Mouse (Mus musculus): ENCODE data around the gene Znfx1. TPM values are rescaled to one million over a fixed set of nuclear protein-coding genes. Genes with fewer than 3 reads are reported as not detected.
A peak's percentile ranks its signal among the peaks of the same experiment; 100 is the strongest.

Znfx1 gene
- total RNA-seq, 2 experiments from 2014 or later: 36.2 to 44.8 TPM

DNA sequence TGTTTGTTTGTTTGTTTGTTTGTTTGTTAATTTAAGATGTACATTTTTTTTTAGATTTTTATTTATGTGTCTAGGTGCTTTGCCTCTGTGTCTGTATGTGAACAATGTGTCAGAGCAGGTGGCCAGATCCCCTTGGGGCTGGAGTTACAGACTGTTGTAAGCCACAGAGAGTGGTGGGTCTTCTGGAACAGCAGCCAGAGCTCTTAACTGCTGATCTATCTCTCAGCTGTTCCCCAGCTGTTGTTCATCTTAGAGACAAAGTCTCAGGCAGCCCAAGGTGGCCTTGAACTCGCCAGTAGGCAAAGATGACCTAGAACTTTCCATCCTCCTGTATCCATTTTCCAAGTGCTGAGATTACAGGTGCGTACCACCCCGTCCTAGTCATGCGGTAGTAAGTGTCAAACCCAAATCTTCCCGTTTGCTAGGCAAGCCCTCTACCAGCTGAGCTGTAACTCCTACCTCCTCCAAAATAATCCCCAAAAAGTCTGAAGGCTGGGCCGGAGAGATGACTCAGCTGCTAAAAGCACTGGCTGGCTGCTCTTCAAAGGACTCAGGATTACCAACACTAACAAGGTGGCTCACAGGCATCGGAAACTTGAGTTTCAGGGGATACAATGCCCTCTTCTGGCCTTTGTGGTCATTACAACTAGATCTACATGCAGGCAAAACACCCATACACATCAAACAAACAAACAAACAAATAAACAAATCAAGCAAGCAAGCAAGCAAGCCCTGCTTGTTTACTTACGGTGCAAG lies 58.5 kb downstream of the Znfx1 start:
- peak; percentile 61 to 73 for DNase-seq
- intact Hi-C loops (cut with DNase I): loop anchor here (1.0 kb wide), 1 partner anchor 48 kb away; no protein-coding TSS in a partner anchor

DNA sequence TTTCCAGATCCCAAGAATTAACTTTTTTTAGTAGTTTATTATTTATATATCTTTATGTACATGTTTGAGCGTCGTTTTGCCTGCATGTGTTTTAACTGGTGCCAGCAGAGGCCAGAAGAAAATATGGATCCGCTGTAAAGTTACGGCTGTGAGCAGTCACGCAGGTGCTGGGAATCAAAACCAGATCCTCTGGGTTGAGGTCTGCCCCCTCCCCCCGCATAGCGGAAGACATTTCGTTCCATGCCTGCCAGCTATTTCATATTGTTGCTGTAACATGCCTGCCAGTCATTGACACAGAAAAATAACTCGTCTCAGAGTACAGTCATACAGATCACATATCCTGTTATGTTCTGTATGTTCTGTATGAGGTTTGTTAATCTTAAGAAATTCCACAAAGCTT lies 61.3 kb downstream of the Znfx1 start:
- intact Hi-C loops (cut with DNase I): no loop called here
- no peak for DNase-seq

DNA sequence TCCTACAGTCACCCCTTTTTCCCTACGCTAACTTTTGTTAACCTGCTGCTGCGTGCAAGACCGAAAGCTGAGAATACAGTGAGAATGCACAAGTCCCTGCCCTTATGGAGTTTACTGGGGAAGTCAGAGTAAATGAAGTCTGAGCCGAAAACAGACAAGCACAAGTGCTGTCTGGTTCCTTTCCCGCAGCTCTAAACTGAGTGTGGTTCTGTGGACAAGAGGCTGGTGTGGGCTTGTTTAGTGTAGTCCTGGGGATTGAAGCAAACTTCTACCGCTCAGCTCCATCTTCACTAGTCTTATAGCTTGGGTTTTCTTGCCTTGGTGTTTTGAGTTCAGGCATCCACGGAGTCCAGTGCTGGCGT lies 66.3 kb downstream of the Znfx1 start:
- intact Hi-C loops (cut with DNase I): no loop called here
- no peak for DNase-seq

DNA sequence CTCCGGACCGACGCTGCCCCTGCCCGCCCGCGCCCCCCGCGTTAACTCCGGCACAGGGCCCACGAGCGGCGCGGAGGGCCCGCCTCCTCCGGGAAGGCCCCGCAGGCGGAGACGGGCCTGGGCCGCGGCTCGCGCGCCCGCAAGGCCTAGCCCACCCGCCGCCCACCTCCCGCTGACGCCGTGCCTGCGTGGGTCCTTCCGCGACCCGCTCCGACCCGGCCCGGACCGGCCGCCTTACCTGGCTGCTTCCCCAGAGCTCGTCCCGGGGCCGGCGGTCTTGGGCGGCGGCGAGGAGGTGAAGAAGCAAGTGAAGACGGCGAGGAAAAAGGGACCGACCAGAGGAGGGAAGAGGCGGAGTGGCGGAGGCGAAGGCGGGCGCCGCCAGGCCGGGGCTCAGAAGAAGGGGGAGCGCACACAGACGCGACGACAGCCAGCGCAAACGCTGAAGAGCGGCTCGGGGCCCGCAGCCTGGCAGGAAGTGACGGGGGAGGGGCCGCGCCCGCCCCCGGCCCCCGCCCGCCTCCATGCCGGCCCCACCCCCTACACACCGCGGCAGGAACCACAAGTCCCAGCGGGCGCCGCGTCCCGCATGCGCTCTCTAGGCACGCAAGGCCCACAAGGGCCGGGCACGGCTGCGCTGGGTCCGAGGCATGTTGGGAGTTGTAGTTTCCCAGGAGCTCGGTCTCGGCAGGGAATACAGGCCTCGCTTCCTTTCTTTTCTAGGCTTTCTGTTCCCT lies 66.9 kb downstream of the Znfx1 start, which contains the start of gene Stau1:
Gene Stau1, minus strand, starts transcription at position 504 of the 737 bp plus-strand sequence.
- intact Hi-C loops (cut with DNase I): no loop called here
- DNase-seq: peak; percentile 92

DNA sequence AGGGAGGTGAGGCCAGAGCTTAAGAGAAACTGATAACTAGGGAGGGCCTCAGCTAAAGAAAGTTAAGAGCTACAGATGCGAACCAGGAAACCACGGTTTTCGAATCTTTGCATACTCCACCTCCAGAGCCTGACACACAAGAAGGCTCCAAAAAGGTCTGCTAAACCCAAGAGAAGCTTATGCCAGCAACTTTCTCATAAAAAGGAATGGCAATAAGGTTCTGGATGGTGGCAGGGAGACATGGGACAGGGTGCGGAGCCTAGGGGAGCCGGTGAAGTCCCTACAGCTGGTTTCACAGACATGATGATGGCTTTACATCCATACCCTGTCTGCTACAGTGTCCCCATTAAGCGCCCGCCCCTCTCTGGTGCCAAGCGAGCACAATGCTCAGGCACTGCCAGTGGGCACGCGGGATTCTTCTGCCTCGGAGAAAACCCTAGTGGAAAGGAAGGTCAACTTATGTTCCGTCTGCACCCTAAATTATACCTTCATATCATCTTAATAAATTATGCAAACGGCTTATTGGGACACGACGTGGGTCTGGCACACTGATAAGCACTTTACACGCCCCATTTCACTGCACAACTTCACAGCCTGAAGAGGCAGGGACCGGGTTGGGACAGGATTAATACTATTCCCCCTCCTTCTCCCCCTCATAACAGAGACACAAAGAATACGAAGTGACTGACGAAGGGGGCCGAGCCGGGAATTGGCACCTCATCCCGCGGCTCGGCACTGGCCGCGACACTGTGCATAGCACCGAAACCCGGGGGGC lies 67.6 kb downstream of the Znfx1 start:
- intact Hi-C loops (cut with DNase I): no loop called here
- DNase-seq: peak in 1 of 2 experiments; percentile 17

DNA sequence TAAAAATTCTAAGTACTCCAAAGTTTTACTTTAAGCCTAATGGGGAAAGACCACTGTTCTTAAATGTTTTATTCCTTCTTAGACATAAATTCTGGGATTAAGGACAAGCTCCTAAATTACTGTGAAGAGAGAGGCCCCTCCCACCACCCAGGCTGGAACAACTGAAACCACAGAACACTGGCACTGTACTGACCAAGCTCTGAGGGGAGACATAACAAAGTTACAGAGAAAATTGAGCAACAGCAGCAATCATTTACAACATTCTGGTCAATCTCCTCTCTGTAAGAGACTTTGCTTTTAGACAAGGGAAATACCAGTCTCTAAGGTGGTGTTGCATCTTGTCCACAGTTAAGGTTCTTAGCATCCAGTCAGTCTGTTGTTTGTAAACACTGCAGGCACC lies 70.9 kb downstream of the Znfx1 start:
- intact Hi-C loops (cut with DNase I): no loop called here
- no peak for DNase-seq

DNA sequence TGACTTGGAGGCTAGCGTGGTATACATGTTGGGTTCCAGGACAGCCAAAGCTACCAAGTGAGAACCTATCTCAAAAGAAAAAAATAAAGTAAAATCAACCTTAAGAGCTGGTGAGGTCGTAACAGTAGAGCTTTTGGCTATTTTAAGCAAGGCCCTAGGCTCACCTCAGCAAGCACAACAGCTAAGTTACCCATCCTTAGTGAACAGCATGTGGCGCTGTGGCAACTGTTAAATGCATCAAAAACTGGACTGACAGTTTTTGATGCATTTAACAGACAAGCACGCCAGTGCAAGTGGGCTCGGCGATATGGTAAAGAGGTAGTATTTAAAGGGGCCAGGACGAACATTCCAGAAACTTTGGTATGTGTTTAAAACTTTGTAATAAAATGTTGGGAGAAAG lies 72.0 kb downstream of the Znfx1 start:
- DNase-seq: no peak
- intact Hi-C loops (cut with DNase I): no loop called here

Other genes with a start within 250 kb of the Znfx1 start
- 10 to 100 TPM; 39.8 to 41.1 TPM for gene Cse1l, start 157.0 kb downstream of the Znfx1 start, total RNA-seq (2021)
- 10 to 100 TPM; 44.5 to 45.1 TPM for gene Stau1, start 66.7 kb downstream of the Znfx1 start, total RNA-seq (2021)
- 10 to 100 TPM; 10.8 to 11.3 TPM for gene Ddx27, start 47.8 kb downstream of the Znfx1 start, total RNA-seq (2021)
- 10 to 100 TPM; 39.2 to 51.7 TPM for gene Kcnb1, start 127.1 kb upstream of the Znfx1 start, total RNA-seq (2021)
- gene Ptgis, start 177.6 kb upstream of the Znfx1 start, total RNA-seq (2021): 10 to 100 TPM; 19.5 to 22.2 TPM

Data from heart, postnatal 36 days (tissue).